Mouse (Mus musculus): Measurements from ENCODE around the gene Zc3h18. TPM values are rescaled to one million over a fixed set of nuclear protein-coding genes. Genes with fewer than 3 reads are reported as not detected.

Gene Zc3h18
- polyA plus RNA-seq, 1 experiment, result 66.3 TPM

GRCm38 (mm10) chr8:122355642-122356606, 20.5 kb upstream of the Zc3h18 start:
- WGBS, result 48% methylated on average over 9 of the region's 9 CpGs
- H3K4me1 ChIP-seq (replicated peaks; ENCODE audit: control insufficient read depth, insufficient read depth, low read length), result no peaks in the 10 kb centered on the region
- no peak for TF ChIP-seq POLR2A (IDR thresholded peaks at IDR 0.05; ENCODE audit: control insufficient read depth, extremely low read depth, insufficient read depth, low read length, poor library complexity)
- no peak for TF ChIP-seq CTCF (IDR thresholded peaks at IDR 0.05; ENCODE audit: borderline replicate concordance, control insufficient read depth, extremely low read depth, insufficient read depth, low read length, poor library complexity)
- no peak overlapping the region for H3K4me3 ChIP-seq (ENCODE audit: control insufficient read depth, insufficient read depth, low read length)
- H3K36me3 ChIP-seq (ENCODE audit: control insufficient read depth, insufficient read depth, low read length), result no peaks in the 10 kb centered on the region
- no peak overlapping the region for H3K27ac ChIP-seq (ENCODE audit: control insufficient read depth, insufficient read depth, low read length)
- no peaks in the 10 kb centered on the region for H3K27me3 ChIP-seq (ENCODE audit: control insufficient read depth, insufficient read depth, low read length)
- no peak for DNase-seq

- H3K4me3 ChIP-seq (ENCODE audit: control insufficient read depth, insufficient read depth, low read length), result no peak overlapping the region
- H3K27me3 ChIP-seq (ENCODE audit: control insufficient read depth, insufficient read depth, low read length), result no peaks in the 10 kb centered on the region
- H3K4me1 ChIP-seq (replicated peaks; ENCODE audit: control insufficient read depth, insufficient read depth, low read length), result no peaks in the 10 kb centered on the region
- DNase-seq, result no peak
- TF ChIP-seq CTCF (IDR thresholded peaks at IDR 0.05; ENCODE audit: borderline replicate concordance, control insufficient read depth, extremely low read depth, insufficient read depth, low read length, poor library complexity), result no peak
- TF ChIP-seq POLR2A (IDR thresholded peaks at IDR 0.05; ENCODE audit: control insufficient read depth, extremely low read depth, insufficient read depth, low read length, poor library complexity), result no peak
- 97% methylated on average over 11 of the region's 11 CpGs for WGBS
- H3K36me3 ChIP-seq (ENCODE audit: control insufficient read depth, insufficient read depth, low read length), result no peaks in the 10 kb centered on the region
- no peak overlapping the region for H3K27ac ChIP-seq (ENCODE audit: control insufficient read depth, insufficient read depth, low read length)
Observed at GRCm38 (mm10) chr8:122357202-122357601, 19.2 kb upstream of the Zc3h18 start.

- no peak for TF ChIP-seq CTCF (IDR thresholded peaks at IDR 0.05; ENCODE audit: borderline replicate concordance, control insufficient read depth, extremely low read depth, insufficient read depth, low read length, poor library complexity)
- no peak for TF ChIP-seq POLR2A (IDR thresholded peaks at IDR 0.05; ENCODE audit: control insufficient read depth, extremely low read depth, insufficient read depth, low read length, poor library complexity)
- Histone ChIP-seq H3K4me3 (ENCODE audit: control insufficient read depth, insufficient read depth, low read length) (no peak overlapping the region), H3K36me3 (ENCODE audit: control insufficient read depth, insufficient read depth, low read length) (no peaks in the 10 kb centered on the region), H3K27me3 (ENCODE audit: control insufficient read depth, insufficient read depth, low read length) (no peaks in the 10 kb centered on the region), H3K27ac (ENCODE audit: control insufficient read depth, insufficient read depth, low read length) (no peak overlapping the region), H3K4me1 (replicated peaks; ENCODE audit: control insufficient read depth, insufficient read depth, low read length) (no peaks in the 10 kb centered on the region)
- no peak for DNase-seq
- 86% methylated on average over 5 of the region's 5 CpGs for WGBS
Observed at GRCm38 (mm10) chr8:122357641-122358040, 18.8 kb upstream of the Zc3h18 start.

- no peak overlapping the region for H3K27ac ChIP-seq (ENCODE audit: control insufficient read depth, insufficient read depth, low read length)
- H3K4me1 ChIP-seq (replicated peaks; ENCODE audit: control insufficient read depth, insufficient read depth, low read length), result no peaks in the 10 kb centered on the region
- H3K27me3 ChIP-seq (ENCODE audit: control insufficient read depth, insufficient read depth, low read length), result no peaks in the 10 kb centered on the region
- no peak for TF ChIP-seq POLR2A (IDR thresholded peaks at IDR 0.05; ENCODE audit: control insufficient read depth, extremely low read depth, insufficient read depth, low read length, poor library complexity)
- TF ChIP-seq CTCF (IDR thresholded peaks at IDR 0.05; ENCODE audit: borderline replicate concordance, control insufficient read depth, extremely low read depth, insufficient read depth, low read length, poor library complexity), result no peak
- H3K4me3 ChIP-seq (ENCODE audit: control insufficient read depth, insufficient read depth, low read length), result no peak overlapping the region
- WGBS, result 92% methylated on average over 15 of the region's 15 CpGs
- no peak for DNase-seq
- no peaks in the 10 kb centered on the region for H3K36me3 ChIP-seq (ENCODE audit: control insufficient read depth, insufficient read depth, low read length)
Observed at GRCm38 (mm10) chr8:122359111-122359775, 17.2 kb upstream of the Zc3h18 start.

- no peaks in the 10 kb centered on the region for H3K27me3 ChIP-seq (ENCODE audit: control insufficient read depth, insufficient read depth, low read length)
- no peak within 1 kb of the TSS for H3K27ac ChIP-seq (ENCODE audit: control insufficient read depth, insufficient read depth, low read length)
- WGBS, result 88% methylated on average over 7 of the region's 7 CpGs
- no peaks in the 10 kb centered on the region for H3K4me1 ChIP-seq (replicated peaks; ENCODE audit: control insufficient read depth, insufficient read depth, low read length)
- no peak within 1 kb of the TSS for H3K4me3 ChIP-seq (ENCODE audit: control insufficient read depth, insufficient read depth, low read length)
- TF ChIP-seq CTCF (IDR thresholded peaks at IDR 0.05; ENCODE audit: borderline replicate concordance, control insufficient read depth, extremely low read depth, insufficient read depth, low read length, poor library complexity), result no peak
- no peak for TF ChIP-seq POLR2A (IDR thresholded peaks at IDR 0.05; ENCODE audit: control insufficient read depth, extremely low read depth, insufficient read depth, low read length, poor library complexity)
- H3K36me3 ChIP-seq (ENCODE audit: control insufficient read depth, insufficient read depth, low read length), result no peaks in the 10 kb centered on the region
- DNase-seq, result no peak
Observed at GRCm38 (mm10) chr8:122360696-122361416, 15.6 kb upstream of the Zc3h18 start, which contains the start of gene Trhr2. Trhr2 (minus strand) TSS chr8:122360746.

GRCm38 (mm10) chr8:122362271-122362670, 14.1 kb upstream of the Zc3h18 start:
- H3K4me3 ChIP-seq (ENCODE audit: control insufficient read depth, insufficient read depth, low read length), result no peak overlapping the region
- no peaks in the 10 kb centered on the region for H3K36me3 ChIP-seq (ENCODE audit: control insufficient read depth, insufficient read depth, low read length)
- no peaks in the 10 kb centered on the region for H3K27me3 ChIP-seq (ENCODE audit: control insufficient read depth, insufficient read depth, low read length)
- WGBS, result 77% methylated on average over 5 of the region's 5 CpGs
- no peak for TF ChIP-seq POLR2A (IDR thresholded peaks at IDR 0.05; ENCODE audit: control insufficient read depth, extremely low read depth, insufficient read depth, low read length, poor library complexity)
- no peak for TF ChIP-seq CTCF (IDR thresholded peaks at IDR 0.05; ENCODE audit: borderline replicate concordance, control insufficient read depth, extremely low read depth, insufficient read depth, low read length, poor library complexity)
- DNase-seq, result no peak
- H3K27ac ChIP-seq (ENCODE audit: control insufficient read depth, insufficient read depth, low read length), result no peak overlapping the region
- H3K4me1 ChIP-seq (replicated peaks; ENCODE audit: control insufficient read depth, insufficient read depth, low read length), result no peaks in the 10 kb centered on the region

All from thymus, adult 2 months (tissue).